Mouse (Mus musculus) heart, adult 2 months (tissue): ENCODE measurements around the gene Pias1.

Experiments used
- CTCF ChIP-seq: fragments of 200-600 bp; IDR thresholded peaks from 2 replicates; pipeline ENCODE4 v1.8.1; 2022; ENCODE audit warnings: antibody characterized with exemption, mild to moderate bottlenecking, moderate library complexity
- POLR2A ChIP-seq: fragments of 200-500 bp; IDR thresholded peaks from 2 replicates; pipeline ENCODE4 v1.6.1; 2011; ENCODE audit warnings: mild to moderate bottlenecking, low read depth, low read length, control low read depth; ENCODE audit not compliant: insufficient read depth

DNA sequence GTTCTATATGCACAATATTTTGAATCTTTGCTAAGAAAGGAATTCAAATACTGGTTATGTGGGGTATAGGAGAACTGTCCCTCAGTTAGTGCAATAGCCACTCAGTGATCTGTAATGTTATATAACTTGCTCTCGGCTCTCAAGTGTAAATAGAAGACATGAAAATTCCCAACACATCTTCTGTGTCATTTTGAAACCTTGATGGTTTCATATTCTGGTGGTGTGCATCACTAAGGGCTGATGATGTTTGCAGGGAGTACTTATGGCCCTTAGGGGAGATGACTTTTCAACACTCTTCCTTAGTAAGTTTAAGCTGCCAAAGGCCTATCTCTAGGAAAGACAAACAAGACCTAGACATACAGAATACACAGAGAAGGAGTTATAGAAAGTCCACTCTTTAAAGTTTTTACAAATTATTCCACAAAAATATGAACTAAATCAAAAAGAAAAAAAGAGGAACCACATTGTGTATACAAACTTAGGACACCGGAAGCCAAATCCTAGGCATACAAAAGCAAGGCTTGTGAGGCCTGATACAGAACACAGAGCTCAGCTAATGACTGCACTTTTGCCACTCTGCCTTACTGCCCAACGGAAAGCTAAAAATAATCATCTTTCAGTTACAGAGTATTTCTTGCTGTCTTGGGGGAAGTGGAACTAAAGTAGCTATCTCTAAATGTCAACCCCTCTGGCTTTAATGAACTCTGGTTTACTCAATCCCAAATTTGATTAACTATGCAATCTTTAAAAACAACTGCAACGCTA is 55.0 kb downstream of the Pias1 start:
- TF ChIP-seq POLR2A (no peak), CTCF (no peak)
